Mouse (Mus musculus) midbrain, embryonic 16.5 days (tissue): ENCODE measurements at regions not wholly inside any gene's neighbourhood (a gene's known extent, or its start where the extent isn't known, plus 50 kb on each side); places are given as distances from the start of the nearest gene placed in this dataset.
A peak's percentile ranks its signal among the peaks of the same experiment; 100 is the strongest.

Experiments
- ATAC-seq: fragments of 200-750 bp; cut with Nextera tagmentation; 2 replicates; pipeline ENCODE4 v1.8.0; 2017; ENCODE audit warnings: moderate TSS enrichment
- H3K27ac ChIP-seq: fragments of 300-500 bp; sonication (generic); 2 replicates; pipeline ENCODE4 v1.5.1; 2014; ENCODE audit warnings: mild to moderate bottlenecking, low read length, mixed read lengths
- H3K27me3 ChIP-seq: fragments of 300-500 bp; sonication (generic); 2 replicates; pipeline ENCODE4 v1.6.1; 2014; ENCODE audit warnings: low read depth, low read length, mixed read lengths; ENCODE audit not compliant: control insufficient read depth, insufficient read depth
- H3K36me3 ChIP-seq: fragments of 300-500 bp; sonication (generic); 2 replicates; pipeline ENCODE4 v1.6.1; 2014; ENCODE audit warnings: mild to moderate bottlenecking, low read length, moderate library complexity, mixed read lengths; ENCODE audit not compliant: control insufficient read depth, insufficient read depth
- H3K4me1 ChIP-seq: fragments of 300-500 bp; sonication (generic); 2 replicates; pipeline ENCODE4 v1.6.1; 2014; ENCODE audit warnings: mild to moderate bottlenecking, low read length, mixed read lengths; ENCODE audit not compliant: control insufficient read depth, insufficient read depth
- H3K4me2 ChIP-seq: fragments of 300-500 bp; sonication (generic); 2 replicates; pipeline ENCODE4 v1.6.1; 2014; ENCODE audit warnings: mild to moderate bottlenecking, low read length, mixed read lengths
- H3K4me3 ChIP-seq: fragments of 300-500 bp; sonication (generic); 2 replicates; pipeline ENCODE4 v1.5.1; 2014; ENCODE audit warnings: low read depth, mild to moderate bottlenecking, low read length, moderate library complexity, mixed read lengths
- H3K9ac ChIP-seq: fragments of 300-500 bp; sonication (generic); 2 replicates; pipeline ENCODE4 v1.6.1; 2014; ENCODE audit warnings: low read depth, low read length, mixed read lengths
- H3K9me3 ChIP-seq: fragments of 300-500 bp; sonication (generic); replicated peaks from 2 replicates; pipeline ENCODE4 v1.6.1; 2014; ENCODE audit warnings: mild to moderate bottlenecking, low read length, mixed read lengths; ENCODE audit not compliant: control insufficient read depth, poor library complexity, severe bottlenecking
- WGBS: fragments of 180-500 bp; shearing (Covaris S2); extraction: QIAGEN DNeasy Blood & Tissue Kit; methylation state at CpG from one replicate; pipeline ENCODE4 v1.1.7; 2014; 5-methylcytosine and 5-hydroxymethylcytosine counted together

- Histone ChIP-seq H3K4me2 (no peak overlapping the region), H3K4me3 (no peak overlapping the region), H3K36me3 (no peaks in the 10 kb centered on the region), H3K9me3 (no peaks in the 10 kb centered on the region; the same call in 1 of the 2 replicates), H3K4me1 (no peaks in the 10 kb centered on the region), H3K27me3 (no peaks in the 10 kb centered on the region), H3K9ac (no peak overlapping the region), H3K27ac (no peak overlapping the region)
- WGBS, result 78% methylated on average over 5 of the region's 5 CpGs
- no peak for ATAC-seq
Observed at GRCm38 (mm10) chr11:114584146-114584545, 84.2 kb upstream of the Rpl38 start.

GRCm38 (mm10) chr11:114579986-114580385 is 88.3 kb upstream of the Rpl38 start:
- H3K27me3 ChIP-seq, result no peaks in the 10 kb centered on the region
- H3K27ac ChIP-seq, result no peak overlapping the region
- H3K4me2 ChIP-seq, result no peak overlapping the region
- H3K9me3 ChIP-seq, result peaks cover 3% of the 10 kb centered on the region; the same call in 1 of the 2 replicates
- no peaks in the 10 kb centered on the region for H3K4me1 ChIP-seq
- WGBS, result 61% methylated on average over 2 of the region's 2 CpGs
- H3K4me3 ChIP-seq, result no peak overlapping the region
- no peaks in the 10 kb centered on the region for H3K36me3 ChIP-seq
- H3K9ac ChIP-seq, result no peak overlapping the region
- ATAC-seq, result no peak

- 90% methylated on average over 6 of the region's 6 CpGs for WGBS
- H3K4me3 ChIP-seq, result no peak overlapping the region
- H3K36me3 ChIP-seq, result no peaks in the 10 kb centered on the region
- ATAC-seq, result no peak
- H3K27me3 ChIP-seq, result no peaks in the 10 kb centered on the region
- no peaks in the 10 kb centered on the region for H3K4me1 ChIP-seq
- H3K9ac ChIP-seq, result no peak overlapping the region
- no peak overlapping the region for H3K27ac ChIP-seq
- H3K4me2 ChIP-seq, result no peak overlapping the region
- peaks cover 3% of the 10 kb centered on the region; the same call in 1 of the 2 replicates for H3K9me3 ChIP-seq
Observed at GRCm38 (mm10) chr11:114578551-114578950, 89.8 kb upstream of the Rpl38 start.

GRCm38 (mm10) chr11:114576803-114577202 is 91.5 kb upstream of the Rpl38 start:
- Histone ChIP-seq H3K4me3 (no peak overlapping the region), H3K36me3 (no peaks in the 10 kb centered on the region), H3K4me2 (no peak overlapping the region), H3K9me3 (peaks cover 3% of the 10 kb centered on the region; the same call in 1 of the 2 replicates), H3K27me3 (no peaks in the 10 kb centered on the region), H3K4me1 (no peaks in the 10 kb centered on the region), H3K9ac (no peak overlapping the region), H3K27ac (no peak overlapping the region)
- WGBS, result 85% methylated on average over 8 of the region's 8 CpGs
- ATAC-seq, result no peak

GRCm38 (mm10) chr11:114571144-114571869 is 97.0 kb upstream of the Rpl38 start:
- WGBS, result 42% methylated on average over 20 of the region's 20 CpGs
- no peaks in the 10 kb centered on the region for H3K36me3 ChIP-seq
- H3K9ac ChIP-seq, result no peak overlapping the region
- H3K4me3 ChIP-seq, result no peak overlapping the region
- H3K9me3 ChIP-seq, result peaks cover 3% of the 10 kb centered on the region; the same call in 1 of the 2 replicates
- H3K27ac ChIP-seq, result no peak overlapping the region
- no peak overlapping the region for H3K4me2 ChIP-seq
- ATAC-seq, result no peak
- peaks cover 14% of the 10 kb centered on the region for H3K4me1 ChIP-seq
- no peaks in the 10 kb centered on the region for H3K27me3 ChIP-seq

- Histone ChIP-seq H3K4me3 (no peak overlapping the region), H3K9me3 (no peaks in the 10 kb centered on the region; the same call in 1 of the 2 replicates), H3K4me2 (no peak overlapping the region), H3K4me1 (peaks cover 14% of the 10 kb centered on the region), H3K36me3 (no peaks in the 10 kb centered on the region), H3K9ac (no peak overlapping the region), H3K27ac (no peak overlapping the region), H3K27me3 (no peaks in the 10 kb centered on the region)
- WGBS, result 92% methylated on average over 5 of the region's 5 CpGs
- ATAC-seq, result no peak
Observed at GRCm38 (mm10) chr11:114570076-114570475, 98.2 kb upstream of the Rpl38 start.

- H3K4me1 ChIP-seq, result peaks cover 14% of the 10 kb centered on the region
- no peak overlapping the region for H3K4me3 ChIP-seq
- H3K27ac ChIP-seq, result no peak overlapping the region
- ATAC-seq, result no peak
- no peaks in the 10 kb centered on the region for H3K36me3 ChIP-seq
- H3K9me3 ChIP-seq, result no peaks in the 10 kb centered on the region
- H3K27me3 ChIP-seq, result no peaks in the 10 kb centered on the region
- 10% methylated on average over 21 of the region's 21 CpGs for WGBS
- no peak overlapping the region for H3K4me2 ChIP-seq
- 0 out of 2 replicates have a peak overlapping the region, but pooled peaks have one; percentile 39 for H3K9ac ChIP-seq
Observed at GRCm38 (mm10) chr11:114567814-114568800, 100.2 kb upstream of the Rpl38 start.

GRCm38 (mm10) chr11:114567045-114567780 is 101.1 kb upstream of the Rpl38 start:
- Histone ChIP-seq H3K4me2 (peak overlapping the region; percentile 3; the same call in 1 of the 2 replicates), H3K9me3 (no peaks in the 10 kb centered on the region), H3K36me3 (no peaks in the 10 kb centered on the region), H3K4me1 (peaks cover 14% of the 10 kb centered on the region), H3K27me3 (no peaks in the 10 kb centered on the region), H3K4me3 (no peak overlapping the region), H3K27ac (peak overlapping the region; percentile 61), H3K9ac (0 out of 2 replicates have a peak overlapping the region, but pooled peaks have one; percentile 32)
- 4% methylated on average over 20 of the region's 20 CpGs for WGBS
- ATAC-seq, result peak; percentile 32; the same call in 1 of the 2 replicates
